Mouse (Mus musculus): ENCODE results near the gene Ccr4. TPM values are rescaled to one million over a fixed set of nuclear protein-coding genes. Genes with fewer than 3 reads are reported as not detected.
"Not testable (repeated sequence)": the region's sequence is repeated elsewhere in the genome, so short reads cannot be mapped to it uniquely, and the experiment has no call there.

Gene Ccr4
- polyA plus RNA-seq, 1 experiment from 2014 or later: not detected

DNA sequence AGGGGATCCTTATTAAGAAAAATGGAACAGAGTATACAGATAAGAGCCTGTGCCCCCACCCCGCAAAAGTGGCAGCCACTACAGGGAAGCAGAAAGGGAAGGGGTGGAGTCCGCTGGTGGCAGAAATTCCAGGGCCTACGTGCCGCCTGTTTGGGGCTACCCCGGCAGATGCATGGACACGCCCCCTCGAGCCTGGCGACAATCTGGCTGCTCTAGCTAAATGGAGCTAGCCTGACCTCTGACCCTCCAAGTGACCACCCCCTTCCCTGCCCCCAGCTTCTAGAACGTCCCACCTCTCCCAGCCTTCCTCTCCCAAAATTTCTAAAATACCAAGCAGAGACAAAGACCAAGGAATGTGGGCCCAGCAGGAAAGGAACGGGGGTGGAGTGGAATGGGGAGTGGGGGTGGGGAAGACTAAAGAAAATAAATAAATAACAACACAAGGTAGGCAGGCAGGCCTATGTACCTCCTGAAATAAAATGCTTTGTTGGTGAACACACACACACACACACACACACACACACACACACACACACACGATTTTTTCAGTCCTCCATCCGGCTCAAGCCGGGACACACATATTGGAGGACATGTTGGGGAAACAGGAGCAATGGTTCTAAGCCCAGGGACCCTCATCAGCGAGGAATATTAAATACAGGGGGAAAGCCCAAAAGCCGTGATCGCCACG lies 23.4 kb upstream of the Ccr4 start:
- H3K36me3 ChIP-seq (ENCODE audit: control insufficient read depth, insufficient read depth, low read length): no peaks in the 10 kb centered on the region
- 8% methylated on average over 17 of the region's 17 CpGs for WGBS
- peak overlapping the region; percentile 12; the same call in 1 of the 2 replicates for H3K4me2 ChIP-seq (replicated peaks; ENCODE audit: low read depth, low read length)
- no peak overlapping the region for H3K9ac ChIP-seq (ENCODE audit: low read depth, low read length)
- ATAC-seq (ENCODE audit: low FRiP score) (peak; percentile 63), DNase-seq (ENCODE audit: low spot score) (peak; percentile 78)
- peaks cover 16% of the 10 kb centered on the region for H3K4me1 ChIP-seq (replicated peaks; ENCODE audit: control insufficient read depth, insufficient read depth, low read length)
- no peak overlapping the region for H3K27ac ChIP-seq (ENCODE audit: low read depth, low read length)
- H3K9me3 ChIP-seq (ENCODE audit: control insufficient read depth, low read length): no peaks in the 10 kb centered on the region
- no peak overlapping the region for H3K4me3 ChIP-seq (ENCODE audit: low read depth, low read length)
- no peaks in the 10 kb centered on the region for H3K27me3 ChIP-seq (ENCODE audit: control insufficient read depth, insufficient read depth, low read length)

GRCm38 (mm10) chr9:114527085-114527484 lies 22.4 kb upstream of the Ccr4 start:
- H3K9me3 ChIP-seq (ENCODE audit: control insufficient read depth, low read length): no peaks in the 10 kb centered on the region
- peak overlapping the region; percentile 48 for H3K27ac ChIP-seq (ENCODE audit: low read depth, low read length)
- H3K4me3 ChIP-seq (ENCODE audit: low read depth, low read length): no peak overlapping the region
- peak; percentile 39; the same call in 1 of the 2 replicates for ATAC-seq (ENCODE audit: low FRiP score)
- no peaks in the 10 kb centered on the region for H3K36me3 ChIP-seq (ENCODE audit: control insufficient read depth, insufficient read depth, low read length)
- peaks cover 16% of the 10 kb centered on the region for H3K4me1 ChIP-seq (replicated peaks; ENCODE audit: control insufficient read depth, insufficient read depth, low read length)
- no peak overlapping the region for H3K9ac ChIP-seq (ENCODE audit: low read depth, low read length)
- WGBS: under 1% methylated on average over 16 of the region's 16 CpGs
- no peaks in the 10 kb centered on the region for H3K27me3 ChIP-seq (ENCODE audit: control insufficient read depth, insufficient read depth, low read length)
- peak overlapping the region; percentile 29 for H3K4me2 ChIP-seq (replicated peaks; ENCODE audit: low read depth, low read length)
- peak; percentile 84 for DNase-seq (ENCODE audit: low spot score)

- Histone ChIP-seq H3K4me1 (replicated peaks; ENCODE audit: control insufficient read depth, insufficient read depth, low read length) (peaks cover 16% of the 10 kb centered on the region), H3K9me3 (ENCODE audit: control insufficient read depth, low read length) (no peaks in the 10 kb centered on the region), H3K9ac (ENCODE audit: low read depth, low read length) (0 out of 2 replicates have a peak overlapping the region, but pooled peaks have one; percentile 2), H3K36me3 (ENCODE audit: control insufficient read depth, insufficient read depth, low read length) (no peaks in the 10 kb centered on the region), H3K27me3 (ENCODE audit: control insufficient read depth, insufficient read depth, low read length) (no peaks in the 10 kb centered on the region), H3K27ac (ENCODE audit: low read depth, low read length) (peak overlapping the region; percentile 48), H3K4me3 (ENCODE audit: low read depth, low read length) (no peak overlapping the region), H3K4me2 (replicated peaks; ENCODE audit: low read depth, low read length) (peak overlapping the region; percentile 29)
- ATAC-seq (ENCODE audit: low FRiP score) (peak; percentile 23; the same call in 1 of the 2 replicates), DNase-seq (ENCODE audit: low spot score) (peak; percentile 46)
- WGBS: 6% methylated on average over 8 of the region's 8 CpGs
Observed at GRCm38 (mm10) chr9:114526581-114526980, 21.9 kb upstream of the Ccr4 start.

- Histone ChIP-seq H3K4me3 (ENCODE audit: low read depth, low read length) (no peak overlapping the region), H3K9me3 (ENCODE audit: control insufficient read depth, low read length) (no peaks in the 10 kb centered on the region), H3K27me3 (ENCODE audit: control insufficient read depth, insufficient read depth, low read length) (no peaks in the 10 kb centered on the region), H3K9ac (ENCODE audit: low read depth, low read length) (no peak overlapping the region), H3K4me1 (replicated peaks; ENCODE audit: control insufficient read depth, insufficient read depth, low read length) (peaks cover 13% of the 10 kb centered on the region), H3K27ac (ENCODE audit: low read depth, low read length) (peak overlapping the region; percentile 48; the same call in 1 of the 2 replicates), H3K4me2 (replicated peaks; ENCODE audit: low read depth, low read length) (no peak overlapping the region), H3K36me3 (ENCODE audit: control insufficient read depth, insufficient read depth, low read length) (no peaks in the 10 kb centered on the region)
- DNase-seq (ENCODE audit: low spot score) (no peak), ATAC-seq (ENCODE audit: low FRiP score) (peak; percentile 27; the same call in 1 of the 2 replicates)
- WGBS: 4% methylated on average over 8 of the region's 8 CpGs
Observed at GRCm38 (mm10) chr9:114525891-114526290, 21.2 kb upstream of the Ccr4 start.

GRCm38 (mm10) chr9:114525073-114525633 lies 20.4 kb upstream of the Ccr4 start:
- 91% methylated on average over 12 of the region's 15 CpGs for WGBS
- Histone ChIP-seq H3K36me3 (ENCODE audit: control insufficient read depth, insufficient read depth, low read length) (no peaks in the 10 kb centered on the region), H3K4me1 (replicated peaks; ENCODE audit: control insufficient read depth, insufficient read depth, low read length) (peaks cover 13% of the 10 kb centered on the region), H3K4me3 (ENCODE audit: low read depth, low read length) (no peak overlapping the region), H3K27me3 (ENCODE audit: control insufficient read depth, insufficient read depth, low read length) (no peaks in the 10 kb centered on the region), H3K9me3 (ENCODE audit: control insufficient read depth, low read length) (no peaks in the 10 kb centered on the region), H3K27ac (ENCODE audit: low read depth, low read length) (no peak overlapping the region), H3K4me2 (replicated peaks; ENCODE audit: low read depth, low read length) (no peak overlapping the region), H3K9ac (ENCODE audit: low read depth, low read length) (no peak overlapping the region)
- ATAC-seq (ENCODE audit: low FRiP score) (no peak), DNase-seq (ENCODE audit: low spot score) (no peak)

- no peaks in the 10 kb centered on the region for H3K27me3 ChIP-seq (ENCODE audit: control insufficient read depth, insufficient read depth, low read length)
- 90% methylated on average over 9 of the region's 9 CpGs for WGBS
- H3K9me3 ChIP-seq (ENCODE audit: control insufficient read depth, low read length): no peaks in the 10 kb centered on the region
- no peak overlapping the region for H3K27ac ChIP-seq (ENCODE audit: low read depth, low read length)
- H3K9ac ChIP-seq (ENCODE audit: low read depth, low read length): no peak overlapping the region
- ATAC-seq (ENCODE audit: low FRiP score) (no peak), DNase-seq (ENCODE audit: low spot score) (no peak)
- no peak overlapping the region for H3K4me2 ChIP-seq (replicated peaks; ENCODE audit: low read depth, low read length)
- no peak overlapping the region for H3K4me3 ChIP-seq (ENCODE audit: low read depth, low read length)
- H3K4me1 ChIP-seq (replicated peaks; ENCODE audit: control insufficient read depth, insufficient read depth, low read length): peaks cover 11% of the 10 kb centered on the region
- no peaks in the 10 kb centered on the region for H3K36me3 ChIP-seq (ENCODE audit: control insufficient read depth, insufficient read depth, low read length)
Observed at GRCm38 (mm10) chr9:114522501-114522900, 17.8 kb upstream of the Ccr4 start.

DNA sequence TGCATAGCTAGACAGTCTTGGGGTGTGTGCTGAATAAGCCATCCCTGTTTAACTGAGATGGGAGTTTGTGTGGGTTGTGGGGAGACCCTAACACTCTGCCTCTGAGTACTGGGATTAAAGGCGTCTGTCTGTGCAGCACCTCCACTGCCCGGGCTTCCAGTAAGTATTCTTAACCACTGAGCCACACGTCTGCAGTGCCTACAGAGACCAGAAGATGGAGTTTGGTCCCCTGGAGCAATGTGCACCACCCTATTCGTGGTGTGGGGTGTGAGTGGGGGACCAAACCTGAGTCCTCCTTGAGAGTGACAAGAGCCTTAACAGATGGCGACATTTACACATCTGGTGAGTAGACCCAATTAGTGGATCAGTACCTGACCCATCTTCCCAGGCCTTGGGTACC lies 17.3 kb upstream of the Ccr4 start:
- Histone ChIP-seq H3K36me3 (ENCODE audit: control insufficient read depth, insufficient read depth, low read length) (no peaks in the 10 kb centered on the region), H3K9ac (ENCODE audit: low read depth, low read length) (no peak overlapping the region), H3K27me3 (ENCODE audit: control insufficient read depth, insufficient read depth, low read length) (no peaks in the 10 kb centered on the region), H3K4me1 (replicated peaks; ENCODE audit: control insufficient read depth, insufficient read depth, low read length) (peaks cover 11% of the 10 kb centered on the region), H3K27ac (ENCODE audit: low read depth, low read length) (no peak overlapping the region), H3K9me3 (ENCODE audit: control insufficient read depth, low read length) (no peaks in the 10 kb centered on the region), H3K4me3 (ENCODE audit: low read depth, low read length) (no peak overlapping the region), H3K4me2 (replicated peaks; ENCODE audit: low read depth, low read length) (no peak overlapping the region)
- 65% methylated on average over 5 of the region's 5 CpGs for WGBS
- DNase-seq (ENCODE audit: low spot score): no peak
- ATAC-seq (ENCODE audit: low FRiP score): no peak

DNA sequence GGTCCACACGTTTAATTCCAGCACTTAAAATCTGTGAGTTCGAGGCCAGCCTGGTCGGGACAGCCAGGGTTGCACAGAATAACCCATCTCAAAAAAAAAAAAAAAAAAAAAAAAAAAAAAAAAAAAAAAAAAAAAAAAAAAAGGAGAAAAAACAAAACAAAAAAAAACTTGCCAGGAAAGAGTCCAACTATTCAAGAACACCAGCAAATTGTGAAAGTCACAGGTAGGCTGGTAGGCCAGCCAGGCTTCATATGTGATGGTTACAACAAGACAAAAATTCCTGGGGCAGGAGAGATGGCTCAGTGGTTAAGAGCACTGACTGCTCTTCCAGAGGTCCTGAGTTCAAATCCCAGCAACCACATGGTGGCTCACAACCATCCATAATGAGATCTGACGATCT lies 15.8 kb upstream of the Ccr4 start:
- not testable (repeated sequence) for H3K4me1 ChIP-seq (replicated peaks; ENCODE audit: control insufficient read depth, insufficient read depth, low read length); H3K4me3 ChIP-seq (ENCODE audit: low read depth, low read length); H3K27ac ChIP-seq (ENCODE audit: low read depth, low read length); H3K9ac ChIP-seq (ENCODE audit: low read depth, low read length); H3K4me2 ChIP-seq (replicated peaks; ENCODE audit: low read depth, low read length); ATAC-seq (ENCODE audit: low FRiP score); H3K36me3 ChIP-seq (ENCODE audit: control insufficient read depth, insufficient read depth, low read length); DNase-seq (ENCODE audit: low spot score); H3K9me3 ChIP-seq (ENCODE audit: control insufficient read depth, low read length); H3K27me3 ChIP-seq (ENCODE audit: control insufficient read depth, insufficient read depth, low read length)
- WGBS: 74% methylated on average over 4 of the region's 4 CpGs

Measured in hindbrain, embryonic 11.5 days (tissue).